Mouse (Mus musculus): ENCODE results near the gene St8sia1. TPM values are rescaled to one million over a fixed set of nuclear protein-coding genes. Genes with fewer than 3 reads are reported as not detected.
A peak's percentile ranks its signal among the peaks of the same experiment; 100 is the strongest.

Gene St8sia1
- polyA plus RNA-seq, 1 experiment from 2014 or later: 0.09 TPM

GRCm38 (mm10) chr6:142831706-142832105, 132.5 kb downstream of the St8sia1 start:
- Histone ChIP-seq H3K4me2 (no peak overlapping the region), H3K9me3 (replicated peaks) (no peaks in the 10 kb centered on the region), H3K36me3 (no peaks in the 10 kb centered on the region), H3K27me3 (peaks cover 7% of the 10 kb centered on the region), H3K27ac (no peak overlapping the region), H3K4me3 (replicated peaks) (no peak overlapping the region), H3K4me1 (replicated peaks) (peaks cover 21% of the 10 kb centered on the region), H3K9ac (no peak overlapping the region)
- DNase-seq (no peak), ATAC-seq (ENCODE audit: low read depth) (no peak)
- WGBS (ENCODE audit: insufficient replicate concordance): 23% methylated on average over 3 of the region's 3 CpGs

GRCm38 (mm10) chr6:142831243-142831642, 133.0 kb downstream of the St8sia1 start:
- Histone ChIP-seq H3K4me2 (peak overlapping the region; percentile 24), H3K36me3 (no peaks in the 10 kb centered on the region), H3K9me3 (replicated peaks) (no peaks in the 10 kb centered on the region), H3K27ac (no peak overlapping the region), H3K9ac (no peak overlapping the region), H3K4me1 (replicated peaks) (peaks cover 21% of the 10 kb centered on the region), H3K4me3 (replicated peaks) (no peak overlapping the region), H3K27me3 (peaks cover 7% of the 10 kb centered on the region)
- ATAC-seq (ENCODE audit: low read depth): peak; percentile 92
- WGBS (ENCODE audit: insufficient replicate concordance): 2% methylated on average over 8 of the region's 8 CpGs
- peak; percentile 50 for DNase-seq

- no peaks in the 10 kb centered on the region for H3K9me3 ChIP-seq (replicated peaks)
- no peak overlapping the region for H3K4me2 ChIP-seq
- ATAC-seq (ENCODE audit: low read depth): no peak
- 60% methylated on average over 3 of the region's 3 CpGs for WGBS (ENCODE audit: insufficient replicate concordance)
- peaks cover 7% of the 10 kb centered on the region for H3K27me3 ChIP-seq
- H3K36me3 ChIP-seq: no peaks in the 10 kb centered on the region
- peaks cover 21% of the 10 kb centered on the region for H3K4me1 ChIP-seq (replicated peaks)
- DNase-seq: no peak
- H3K27ac ChIP-seq: no peak overlapping the region
- no peak overlapping the region for H3K4me3 ChIP-seq (replicated peaks)
- H3K9ac ChIP-seq: no peak overlapping the region
These were observed 134.0 kb downstream of the St8sia1 start for GRCm38 (mm10) chr6:142830221-142830620.

GRCm38 (mm10) chr6:142825449-142825848, 138.8 kb downstream of the St8sia1 start:
- H3K9me3 ChIP-seq (replicated peaks): no peaks in the 10 kb centered on the region
- peaks cover under 1% of the 10 kb centered on the region; the same call in 1 of the 2 replicates for H3K4me1 ChIP-seq (replicated peaks)
- 70% methylated on average over 5 of the region's 5 CpGs for WGBS (ENCODE audit: insufficient replicate concordance)
- H3K36me3 ChIP-seq: no peaks in the 10 kb centered on the region
- H3K9ac ChIP-seq: no peak overlapping the region
- H3K4me2 ChIP-seq: no peak overlapping the region
- DNase-seq: no peak
- ATAC-seq (ENCODE audit: low read depth): no peak
- no peak overlapping the region for H3K27ac ChIP-seq
- no peak overlapping the region for H3K4me3 ChIP-seq (replicated peaks)
- peaks cover 3% of the 10 kb centered on the region for H3K27me3 ChIP-seq

GRCm38 (mm10) chr6:142823008-142823787, 141.1 kb downstream of the St8sia1 start:
- H3K4me2 ChIP-seq: no peak overlapping the region
- H3K9me3 ChIP-seq (replicated peaks): no peaks in the 10 kb centered on the region
- H3K27ac ChIP-seq: no peak overlapping the region
- DNase-seq: no peak
- 45% methylated on average over 5 of the region's 5 CpGs for WGBS (ENCODE audit: insufficient replicate concordance)
- no peak for ATAC-seq (ENCODE audit: low read depth)
- H3K27me3 ChIP-seq: no peaks in the 10 kb centered on the region
- H3K4me3 ChIP-seq (replicated peaks): no peak overlapping the region
- no peak overlapping the region for H3K9ac ChIP-seq
- no peaks in the 10 kb centered on the region for H3K36me3 ChIP-seq
- no peaks in the 10 kb centered on the region for H3K4me1 ChIP-seq (replicated peaks)

- no peak for DNase-seq
- no peak overlapping the region for H3K4me2 ChIP-seq
- H3K27me3 ChIP-seq: 0 out of 2 replicates have a peak, but pooled peaks cover 7% of the 10 kb centered on the region
- H3K27ac ChIP-seq: no peak overlapping the region
- no peak overlapping the region for H3K9ac ChIP-seq
- no peaks in the 10 kb centered on the region for H3K4me1 ChIP-seq (replicated peaks)
- no peak overlapping the region for H3K4me3 ChIP-seq (replicated peaks)
- no peak for ATAC-seq (ENCODE audit: low read depth)
- no peaks in the 10 kb centered on the region for H3K9me3 ChIP-seq (replicated peaks)
- WGBS (ENCODE audit: insufficient replicate concordance): 77% methylated on average over 10 of the region's 10 CpGs
- H3K36me3 ChIP-seq: no peaks in the 10 kb centered on the region
These were observed 145.9 kb downstream of the St8sia1 start for GRCm38 (mm10) chr6:142818306-142818705.

- no peaks in the 10 kb centered on the region for H3K9me3 ChIP-seq (replicated peaks)
- H3K4me1 ChIP-seq (replicated peaks): peaks cover under 1% of the 10 kb centered on the region; the same call in 1 of the 2 replicates
- no peak overlapping the region for H3K4me2 ChIP-seq
- no peaks in the 10 kb centered on the region for H3K36me3 ChIP-seq
- no peak overlapping the region for H3K4me3 ChIP-seq (replicated peaks)
- H3K27ac ChIP-seq: no peak overlapping the region
- H3K9ac ChIP-seq: no peak overlapping the region
- WGBS (ENCODE audit: insufficient replicate concordance): 71% methylated on average over 3 of the region's 3 CpGs
- H3K27me3 ChIP-seq: peaks cover 12% of the 10 kb centered on the region; the same call in 1 of the 2 replicates
- ATAC-seq (ENCODE audit: low read depth) (peak; percentile 27; the same call in 1 of the 2 replicates), DNase-seq (no peak)
These were observed 148.7 kb downstream of the St8sia1 start for GRCm38 (mm10) chr6:142815513-142815912.

- peaks cover 10% of the 10 kb centered on the region for H3K4me1 ChIP-seq (replicated peaks)
- 0 out of 2 replicates have a peak, but pooled peaks have one; percentile 13 for ATAC-seq (ENCODE audit: low read depth)
These were observed 149.7 kb downstream of the St8sia1 start for GRCm38 (mm10) chr6:142814495-142814921.

GRCm38 (mm10) chr6:142814011-142814410, 150.2 kb downstream of the St8sia1 start:
- Histone ChIP-seq H3K27me3 (peaks cover 12% of the 10 kb centered on the region; the same call in 1 of the 2 replicates), H3K27ac (no peak overlapping the region), H3K4me2 (peak overlapping the region; percentile 55), H3K4me1 (replicated peaks) (peaks cover 13% of the 10 kb centered on the region), H3K9ac (no peak overlapping the region), H3K4me3 (replicated peaks) (no peak overlapping the region; the same call in 1 of the 2 replicates), H3K36me3 (no peaks in the 10 kb centered on the region), H3K9me3 (replicated peaks) (no peaks in the 10 kb centered on the region)
- 61% methylated on average over 10 of the region's 10 CpGs for WGBS (ENCODE audit: insufficient replicate concordance)
- DNase-seq (no peak), ATAC-seq (ENCODE audit: low read depth) (no peak)

More at GRCm38 (mm10) chr6:142814495-142814921, 149.7 kb downstream of the St8sia1 start:
- Histone ChIP-seq H3K4me2 (peak overlapping the region; percentile 55), H3K27ac (no peak overlapping the region), H3K27me3 (peaks cover 12% of the 10 kb centered on the region; the same call in 1 of the 2 replicates), H3K9ac (no peak overlapping the region), H3K9me3 (replicated peaks) (no peaks in the 10 kb centered on the region), H3K4me3 (replicated peaks) (no peak overlapping the region; the same call in 1 of the 2 replicates), H3K36me3 (no peaks in the 10 kb centered on the region)
- peak; percentile 52 for DNase-seq
- 8% methylated on average over 15 of the region's 15 CpGs for WGBS (ENCODE audit: insufficient replicate concordance)

- H3K4me1 ChIP-seq (replicated peaks): peaks cover 13% of the 10 kb centered on the region
- no peak for DNase-seq
- H3K36me3 ChIP-seq: no peaks in the 10 kb centered on the region
- no peak overlapping the region for H3K4me2 ChIP-seq
- H3K9me3 ChIP-seq (replicated peaks): no peaks in the 10 kb centered on the region
- 35% methylated on average over 5 of the region's 5 CpGs for WGBS (ENCODE audit: insufficient replicate concordance)
- H3K27ac ChIP-seq: no peak overlapping the region
- H3K9ac ChIP-seq: no peak overlapping the region
- ATAC-seq (ENCODE audit: low read depth): no peak
- peaks cover 12% of the 10 kb centered on the region; the same call in 1 of the 2 replicates for H3K27me3 ChIP-seq
- H3K4me3 ChIP-seq (replicated peaks): no peak overlapping the region
These were observed 151.3 kb downstream of the St8sia1 start for GRCm38 (mm10) chr6:142812969-142813368.

GRCm38 (mm10) chr6:142810239-142810638, 154.0 kb downstream of the St8sia1 start:
- ATAC-seq (ENCODE audit: low read depth): peak; percentile 61; the same call in 1 of the 2 replicates
- WGBS (ENCODE audit: insufficient replicate concordance): 22% methylated on average over 6 of the region's 6 CpGs
- no peak overlapping the region for H3K4me3 ChIP-seq (replicated peaks)
- H3K9me3 ChIP-seq (replicated peaks): no peaks in the 10 kb centered on the region
- DNase-seq: no peak
- peaks cover 18% of the 10 kb centered on the region for H3K4me1 ChIP-seq (replicated peaks)
- H3K4me2 ChIP-seq: no peak overlapping the region
- H3K27me3 ChIP-seq: peaks cover 12% of the 10 kb centered on the region; the same call in 1 of the 2 replicates
- no peak overlapping the region for H3K9ac ChIP-seq
- no peak overlapping the region for H3K27ac ChIP-seq
- no peaks in the 10 kb centered on the region for H3K36me3 ChIP-seq

Data from liver, embryonic 13.5 days (tissue).